Mouse (Mus musculus) hematopoietic stem cell, adult 5-6 weeks (primary cell): Measurements from ENCODE around the gene Gm5724. TPM values are rescaled to one million over a fixed set of nuclear protein-coding genes. Genes with fewer than 3 reads are reported as not detected.

Experiments
- ATAC-seq, 2 experiments: fragments of 125-278 bp in 1 of 2; replicated peaks in 1 of 2; 2 replicates each; pipeline ENCODE4 v1.8.0; 2016 to 2017; ENCODE audit warnings: inconsistent platforms in 2 of 2, mild to moderate bottlenecking in 2 of 2, moderate number of reproducible peaks in 2 of 2, low read depth in 1 of 2, moderate TSS enrichment in 1 of 2; ENCODE audit not compliant: low FRiP score in 2 of 2, poor library complexity in 2 of 2, severe bottlenecking in 2 of 2, insufficient read depth in 1 of 2, low TSS enrichment in 1 of 2
- total RNA-seq: library from RNA; stranded (forward); fragments of 172-1452, 232-1000 nt; gene quantifications from 2 replicates; pipeline ENCODE4 v1.2.3, GENCODE M21; 2017

The Gm5724 gene
- total RNA-seq, result not detected in 2 replicates

GRCm38 (mm10) chr6:141773710-141774109 is at the start of gene Gm5724:
Gm5724 (minus strand) TSS chr6:141773810.
- no peak for ATAC-seq

DNA sequence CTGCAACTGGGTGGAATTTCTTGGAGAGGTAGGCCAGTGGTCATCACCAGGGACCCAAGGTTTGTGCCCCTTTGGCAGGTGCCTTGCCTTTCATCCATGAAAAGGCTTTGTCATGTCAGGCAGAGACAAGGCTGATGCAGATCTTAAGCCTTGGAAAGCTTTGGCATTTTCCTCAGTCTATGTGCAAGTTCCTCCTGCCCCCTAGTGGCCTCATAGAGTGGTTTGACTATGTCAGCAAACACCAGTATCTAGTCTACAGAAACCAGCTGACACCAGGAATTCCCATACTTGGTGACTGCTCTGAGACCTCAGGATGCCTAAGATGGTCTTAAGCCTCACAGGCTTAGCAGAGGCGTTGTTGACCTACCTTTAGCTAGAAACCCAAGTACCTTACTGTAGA is 24.2 kb upstream of the Gm5724 start:
- ATAC-seq, result no peak

- no peak for ATAC-seq
Observed at GRCm38 (mm10) chr6:141774476-141774875, 866 bp upstream of the Gm5724 start.

- no peak for ATAC-seq
Observed at GRCm38 (mm10) chr6:141691246-141691645, 82.4 kb downstream of the Gm5724 start.

DNA sequence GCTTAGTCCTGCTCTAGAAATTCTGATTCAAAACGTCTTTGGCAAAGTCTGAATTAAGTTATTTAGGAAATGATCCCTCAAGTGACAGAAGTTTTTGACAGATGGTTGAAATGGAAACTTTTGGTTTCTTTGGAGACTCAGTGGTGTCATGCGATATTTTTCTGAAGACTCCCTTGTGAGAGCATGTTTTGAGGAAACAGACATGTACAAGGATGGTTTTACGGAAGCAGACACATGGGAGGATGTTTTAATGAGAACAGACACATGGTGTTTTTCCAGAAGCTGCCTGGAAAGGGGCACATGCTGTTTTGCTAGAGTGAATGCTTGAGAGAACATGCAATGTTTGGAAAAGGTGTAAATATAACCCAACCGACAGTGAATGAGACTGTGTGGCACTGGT is 86.6 kb downstream of the Gm5724 start:
- no peak for ATAC-seq

Other genes starting within 250 kb of the Gm5724 start
- gene Slco1c1, start 249.4 kb downstream of the Gm5724 start, total RNA-seq, result not detected in 2 replicates
- gene Slco1b2, start 144.3 kb downstream of the Gm5724 start, total RNA-seq, result not detected in 2 replicates
- gene Slco1a4, start 82.4 kb upstream of the Gm5724 start, total RNA-seq, result not detected in 2 replicates
- not detected in 2 replicates for gene Slco1a1, start 173.2 kb upstream of the Gm5724 start, total RNA-seq
- gene Gm6614, start 237.6 kb upstream of the Gm5724 start, total RNA-seq, result not detected in 2 replicates